Mouse (Mus musculus): ENCODE data around the gene Mvk. TPM values are rescaled to one million over a fixed set of nuclear protein-coding genes. Genes with fewer than 3 reads are reported as not detected.

Mvk gene
- polyA plus RNA-seq, 1 experiment, result 131 TPM

DNA sequence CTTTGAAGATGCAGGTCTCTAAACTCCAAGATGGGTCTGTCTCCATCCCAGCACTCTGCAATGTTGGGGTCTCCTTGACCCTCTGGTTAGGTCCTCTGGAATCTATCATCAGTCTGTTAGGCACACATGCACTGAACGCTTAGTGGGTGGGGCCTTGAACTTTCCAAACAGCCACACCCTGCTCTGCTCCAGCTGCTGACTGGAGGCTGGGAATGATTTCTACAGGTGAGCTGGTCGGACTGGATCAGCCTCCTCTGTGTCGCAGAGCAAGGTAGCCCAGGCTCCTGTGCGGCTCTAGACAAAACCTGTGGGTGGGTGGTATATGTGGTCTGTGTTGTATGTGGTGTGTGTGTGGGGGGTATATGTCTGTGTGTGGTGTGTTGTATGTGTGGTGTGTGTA is 4.9 kb downstream of the Mvk start:
- H3K27me3 ChIP-seq (replicated peaks), result no peaks in the 10 kb centered on the region
- peaks cover 25% of the 10 kb centered on the region for H3K4me1 ChIP-seq
- H3K9me3 ChIP-seq, result no peaks in the 10 kb centered on the region
- TF ChIP-seq FLI1 (IDR thresholded peaks at IDR 0.05; ENCODE audit: low read length), result no peak
- no peak for TF ChIP-seq GATA1 (IDR thresholded peaks at IDR 0.05; ENCODE audit: borderline replicate concordance, low read length)
- H3K4me3 ChIP-seq (replicated peaks), result no peak overlapping the region
- peaks cover 82% of the 10 kb centered on the region for H3K36me3 ChIP-seq (replicated peaks; ENCODE audit: low read length)

DNA sequence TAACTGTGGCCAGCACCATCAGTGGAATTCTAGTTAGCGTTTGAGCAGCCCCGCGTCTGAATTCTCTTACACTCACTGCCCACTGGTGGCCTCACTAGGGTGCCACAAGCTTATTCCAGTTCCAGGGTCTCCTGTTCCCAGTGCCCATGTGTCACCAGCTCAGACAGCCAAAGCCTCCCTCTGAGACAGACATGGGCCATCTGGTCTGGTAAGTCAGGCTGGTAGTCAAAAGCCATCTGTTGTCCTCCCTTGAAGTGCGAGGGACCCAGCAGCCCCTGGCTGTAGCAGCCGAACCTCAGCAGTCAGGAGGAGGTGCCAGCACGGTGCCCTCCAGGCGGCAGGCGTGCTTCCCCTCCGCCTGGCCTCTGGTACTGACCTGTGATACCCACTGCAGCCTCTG is 12.2 kb downstream of the Mvk start:
- peaks cover 30% of the 10 kb centered on the region for H3K4me1 ChIP-seq
- H3K4me3 ChIP-seq (replicated peaks), result no peak overlapping the region
- no peak for TF ChIP-seq GATA1 (IDR thresholded peaks at IDR 0.05; ENCODE audit: borderline replicate concordance, low read length)
- TF ChIP-seq FLI1 (IDR thresholded peaks at IDR 0.05; ENCODE audit: low read length), result no peak
- H3K9me3 ChIP-seq, result no peaks in the 10 kb centered on the region
- peaks cover 89% of the 10 kb centered on the region for H3K36me3 ChIP-seq (replicated peaks; ENCODE audit: low read length)
- H3K27me3 ChIP-seq (replicated peaks), result no peaks in the 10 kb centered on the region

DNA sequence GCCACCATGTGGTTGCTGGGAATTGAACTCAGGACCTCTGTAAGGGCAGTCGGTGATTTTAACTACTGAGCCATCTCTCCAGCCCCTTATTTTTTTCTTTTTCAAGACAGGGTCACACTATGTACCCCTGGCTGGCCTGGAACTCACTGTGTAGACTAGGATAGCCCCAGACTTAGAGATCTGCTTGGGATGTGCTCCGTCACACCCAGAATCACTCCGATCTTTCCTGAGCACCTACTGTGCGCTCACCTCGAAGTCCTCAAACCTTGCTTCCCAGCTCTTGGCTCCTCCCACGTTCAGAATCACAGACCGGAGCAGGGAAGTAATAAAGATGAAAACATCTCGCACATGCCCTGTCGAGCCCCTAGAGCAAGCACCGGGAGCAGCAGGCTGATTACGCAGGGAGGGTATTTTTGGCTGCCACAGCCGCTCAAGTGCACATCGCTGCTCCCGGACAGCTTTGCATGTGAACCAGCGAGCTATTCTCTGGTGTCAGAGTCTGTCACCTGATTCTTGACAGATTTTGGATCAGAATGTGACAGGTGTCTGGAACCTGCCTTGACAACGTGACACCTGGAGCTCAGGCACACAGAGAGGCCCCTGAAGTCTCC is 13.0 kb downstream of the Mvk start:
- no peak overlapping the region for H3K4me3 ChIP-seq (replicated peaks)
- H3K36me3 ChIP-seq (replicated peaks; ENCODE audit: low read length), result peaks cover 81% of the 10 kb centered on the region
- TF ChIP-seq GATA1 (IDR thresholded peaks at IDR 0.05; ENCODE audit: borderline replicate concordance, low read length) (no peak), FLI1 (IDR thresholded peaks at IDR 0.05; ENCODE audit: low read length) (no peak)
- peaks cover 3% of the 10 kb centered on the region for H3K27me3 ChIP-seq (replicated peaks)
- no peaks in the 10 kb centered on the region for H3K9me3 ChIP-seq
- H3K4me1 ChIP-seq, result peaks cover 37% of the 10 kb centered on the region

DNA sequence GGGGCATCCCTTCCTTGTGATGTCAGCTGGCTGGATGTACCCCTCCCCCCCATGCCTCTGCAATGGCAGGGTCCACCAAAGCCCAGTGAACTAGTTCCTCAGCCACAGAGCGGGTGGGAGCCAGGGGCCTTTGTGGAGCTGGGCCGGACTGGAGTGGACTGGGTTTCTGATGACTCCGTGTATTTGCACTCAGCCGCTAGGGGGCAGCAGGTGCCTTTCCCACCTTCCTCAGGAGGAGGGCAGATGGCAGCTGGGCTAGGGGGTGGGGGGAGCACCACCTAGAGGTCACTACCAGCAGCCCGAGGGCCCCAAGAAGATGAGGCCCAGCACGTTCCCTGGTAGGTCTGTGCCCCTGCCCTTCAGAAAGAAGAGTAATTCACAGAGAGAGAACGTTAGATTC is 17.2 kb downstream of the Mvk start:
- Histone ChIP-seq H3K36me3 (replicated peaks; ENCODE audit: low read length) (peaks cover 40% of the 10 kb centered on the region), H3K4me1 (peaks cover 17% of the 10 kb centered on the region), H3K9me3 (no peaks in the 10 kb centered on the region), H3K4me3 (replicated peaks) (no peak overlapping the region), H3K27me3 (replicated peaks) (peaks cover 29% of the 10 kb centered on the region)
- TF ChIP-seq GATA1 (IDR thresholded peaks at IDR 0.05; ENCODE audit: borderline replicate concordance, low read length), result no peak
- TF ChIP-seq FLI1 (IDR thresholded peaks at IDR 0.05; ENCODE audit: low read length), result no peak

DNA sequence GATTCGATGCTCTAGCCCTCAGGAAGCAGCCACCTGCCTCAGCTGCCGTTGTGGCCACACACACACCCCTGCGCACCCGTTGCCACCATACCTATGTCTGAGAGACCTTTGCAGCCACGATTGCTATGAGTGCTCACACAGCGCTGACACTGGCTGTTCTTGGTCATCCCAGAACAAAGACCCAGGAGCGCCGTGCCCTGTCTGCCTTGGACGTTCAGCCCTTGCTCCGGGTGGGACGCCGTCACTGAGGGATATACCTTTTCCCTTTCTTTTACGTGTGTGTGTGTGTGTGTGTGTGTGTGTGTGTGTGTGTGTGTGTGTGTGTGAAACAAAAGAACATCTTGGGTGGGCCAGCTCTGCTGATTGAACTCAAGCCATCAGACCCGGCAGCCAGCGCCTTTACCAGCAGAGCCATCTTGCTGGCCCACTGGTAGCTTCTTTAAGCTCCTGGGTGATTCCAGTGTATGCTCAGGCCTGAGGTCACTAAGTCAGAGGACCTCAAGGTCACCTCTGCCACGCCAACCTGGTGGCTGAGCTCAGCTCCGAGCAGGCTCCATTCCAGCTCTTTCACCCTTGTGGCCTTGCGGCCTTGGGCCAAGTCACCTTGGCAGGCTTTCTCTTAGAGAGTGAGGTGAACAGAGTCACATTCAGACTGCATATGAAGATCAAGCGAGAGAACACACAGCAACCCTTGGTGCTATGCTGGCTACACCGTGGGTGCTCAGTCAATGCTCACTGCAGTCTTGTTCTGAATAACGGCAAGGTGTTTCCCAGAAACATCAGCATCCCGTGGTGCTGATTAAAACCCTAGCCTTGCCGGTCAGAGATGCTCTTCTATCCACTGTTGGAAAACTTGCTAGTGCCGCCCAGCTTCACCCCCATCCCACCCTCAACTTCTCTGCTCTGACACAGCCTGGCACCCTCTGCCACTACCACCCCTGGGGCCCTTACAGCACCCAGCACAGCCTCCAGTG is 18.3 kb downstream of the Mvk start:
- H3K27me3 ChIP-seq (replicated peaks), result peaks cover 32% of the 10 kb centered on the region
- peaks cover 31% of the 10 kb centered on the region for H3K36me3 ChIP-seq (replicated peaks; ENCODE audit: low read length)
- peaks cover 18% of the 10 kb centered on the region for H3K4me1 ChIP-seq
- TF ChIP-seq GATA1 (IDR thresholded peaks at IDR 0.05; ENCODE audit: borderline replicate concordance, low read length) (no peak), FLI1 (IDR thresholded peaks at IDR 0.05; ENCODE audit: low read length) (no peak)
- H3K9me3 ChIP-seq, result no peaks in the 10 kb centered on the region
- H3K4me3 ChIP-seq (replicated peaks), result no peak overlapping the region

DNA sequence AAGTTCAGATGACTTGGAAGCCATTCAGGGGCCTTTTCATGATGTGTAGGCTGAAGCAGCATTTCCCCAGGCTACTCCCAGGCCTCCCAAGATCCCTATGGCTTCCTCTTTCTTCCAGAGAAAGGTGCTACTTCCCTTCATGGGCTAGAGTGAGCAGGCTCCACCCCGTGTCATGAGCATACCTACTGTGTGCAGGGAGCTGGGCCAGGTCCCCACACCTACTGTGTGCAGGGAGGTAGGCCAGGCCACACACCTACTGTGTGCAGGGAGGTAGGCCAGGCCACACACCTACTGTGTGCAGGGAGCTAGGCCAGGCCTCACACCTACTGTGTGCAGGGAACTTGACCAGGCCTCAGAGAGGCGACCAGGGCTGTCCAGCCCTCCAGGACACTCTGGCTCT is 20.5 kb downstream of the Mvk start:
- TF ChIP-seq GATA1 (IDR thresholded peaks at IDR 0.05; ENCODE audit: borderline replicate concordance, low read length) (no peak), FLI1 (IDR thresholded peaks at IDR 0.05; ENCODE audit: low read length) (no peak)
- no peaks in the 10 kb centered on the region for H3K9me3 ChIP-seq
- peaks cover 49% of the 10 kb centered on the region for H3K27me3 ChIP-seq (replicated peaks)
- no peak overlapping the region for H3K4me3 ChIP-seq (replicated peaks)
- peaks cover 9% of the 10 kb centered on the region for H3K36me3 ChIP-seq (replicated peaks; ENCODE audit: low read length)
- peaks cover 22% of the 10 kb centered on the region for H3K4me1 ChIP-seq

DNA sequence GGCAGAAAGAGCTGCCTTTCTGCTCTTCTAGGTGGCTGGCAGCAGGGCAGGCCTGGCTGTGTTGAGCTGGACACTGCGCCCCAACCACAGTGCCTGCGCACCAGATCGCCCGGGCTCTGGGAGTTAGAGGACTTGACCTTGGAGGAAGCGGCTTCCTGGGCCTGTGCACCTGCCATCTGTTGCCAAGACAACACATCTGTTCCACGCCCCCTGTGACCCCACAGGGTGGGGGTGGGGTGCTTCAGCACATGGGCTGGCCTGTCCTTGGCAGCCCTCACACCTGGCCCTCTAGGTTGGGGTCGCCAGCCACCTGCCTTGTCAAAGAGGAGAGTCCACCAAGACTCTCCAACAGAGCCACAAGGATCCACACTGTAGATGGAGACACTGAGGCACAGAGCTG is 21.6 kb downstream of the Mvk start:
- TF ChIP-seq FLI1 (IDR thresholded peaks at IDR 0.05; ENCODE audit: low read length), result no peak
- TF ChIP-seq GATA1 (IDR thresholded peaks at IDR 0.05; ENCODE audit: borderline replicate concordance, low read length), result no peak

DNA sequence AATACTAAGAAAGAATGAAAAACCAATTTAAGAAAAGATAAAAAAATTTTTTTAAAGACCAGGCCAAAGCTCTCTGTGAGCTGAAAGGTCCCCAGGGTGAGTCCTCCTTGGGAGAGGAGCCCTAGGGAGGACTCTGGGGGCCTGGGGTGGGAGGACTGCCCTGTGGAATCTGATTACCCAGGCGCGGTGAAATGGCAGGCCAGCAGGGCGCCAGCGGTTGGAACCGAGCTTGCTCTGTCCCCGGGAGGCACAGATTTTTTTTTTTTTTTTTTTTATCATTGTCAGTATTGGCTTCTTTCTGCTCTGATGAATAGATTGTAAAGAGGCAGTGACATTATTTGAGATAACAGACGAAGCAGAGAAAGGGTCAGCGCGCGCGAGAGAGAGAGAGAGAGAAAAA is 22.9 kb downstream of the Mvk start:
- Histone ChIP-seq H3K4me1 (peaks cover 8% of the 10 kb centered on the region), H3K4me3 (replicated peaks) (no peak overlapping the region), H3K36me3 (replicated peaks; ENCODE audit: low read length) (no peaks in the 10 kb centered on the region), H3K9me3 (peaks cover 4% of the 10 kb centered on the region), H3K27me3 (replicated peaks) (peaks cover 62% of the 10 kb centered on the region)
- TF ChIP-seq FLI1 (IDR thresholded peaks at IDR 0.05; ENCODE audit: low read length) (no peak), GATA1 (IDR thresholded peaks at IDR 0.05; ENCODE audit: borderline replicate concordance, low read length) (no peak)

More for the DNA sequence above, 21.6 kb downstream of the Mvk start:
- H3K4me3 ChIP-seq (replicated peaks), result no peak overlapping the region
- peaks cover 20% of the 10 kb centered on the region for H3K4me1 ChIP-seq
- peaks cover 58% of the 10 kb centered on the region for H3K27me3 ChIP-seq (replicated peaks)
- no peaks in the 10 kb centered on the region for H3K36me3 ChIP-seq (replicated peaks; ENCODE audit: low read length)
- no peaks in the 10 kb centered on the region for H3K9me3 ChIP-seq

DNA sequence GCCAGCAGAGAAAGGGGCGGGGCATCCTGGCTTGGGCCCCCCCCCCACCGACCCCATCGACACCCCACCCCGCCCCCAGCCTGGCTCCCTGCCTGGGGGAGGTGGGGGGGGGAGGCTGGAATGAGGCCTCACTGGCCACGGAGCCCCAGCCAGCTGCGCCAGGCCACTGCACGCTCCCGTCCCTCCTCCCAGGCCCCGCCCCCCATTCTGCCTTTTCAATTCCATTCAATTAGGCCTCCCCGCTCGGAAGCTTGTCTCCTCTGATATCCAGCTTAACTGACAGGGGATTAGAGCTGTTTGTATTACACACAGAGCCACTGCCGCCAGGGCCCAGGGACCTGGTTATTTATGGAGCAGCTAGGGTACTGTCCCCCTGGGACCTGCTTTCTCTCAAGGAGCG is 23.4 kb downstream of the Mvk start:
- peaks cover 63% of the 10 kb centered on the region for H3K27me3 ChIP-seq (replicated peaks)
- H3K4me1 ChIP-seq, result peaks cover 8% of the 10 kb centered on the region
- H3K36me3 ChIP-seq (replicated peaks; ENCODE audit: low read length), result no peaks in the 10 kb centered on the region
- TF ChIP-seq FLI1 (IDR thresholded peaks at IDR 0.05; ENCODE audit: low read length) (no peak), GATA1 (IDR thresholded peaks at IDR 0.05; ENCODE audit: borderline replicate concordance, low read length) (no peak)
- H3K4me3 ChIP-seq (replicated peaks), result no peak overlapping the region
- peaks cover 8% of the 10 kb centered on the region for H3K9me3 ChIP-seq

DNA sequence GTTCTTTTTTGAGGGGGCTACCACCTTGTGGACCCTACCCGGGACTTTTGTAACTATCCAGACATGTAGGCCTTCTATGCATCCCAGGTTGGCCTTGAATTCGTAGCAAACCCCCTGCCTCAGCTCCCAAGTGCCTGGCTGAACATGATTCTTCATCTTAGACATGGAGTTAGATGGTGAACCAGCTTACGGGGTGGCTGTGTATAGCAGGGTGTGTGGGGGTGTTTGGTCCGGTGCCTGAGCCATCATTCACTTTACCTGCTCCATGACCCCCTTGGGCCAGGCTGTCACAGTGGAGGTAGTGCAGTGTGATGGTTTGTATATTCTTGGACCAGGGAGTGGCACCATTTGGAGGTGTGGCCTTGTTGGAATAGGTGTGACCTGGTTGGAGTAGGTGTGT is 23.9 kb downstream of the Mvk start:
- Histone ChIP-seq H3K36me3 (replicated peaks; ENCODE audit: low read length) (no peaks in the 10 kb centered on the region), H3K9me3 (peaks cover 8% of the 10 kb centered on the region), H3K4me1 (peaks cover 8% of the 10 kb centered on the region), H3K4me3 (replicated peaks) (no peak overlapping the region), H3K27me3 (replicated peaks) (peaks cover 62% of the 10 kb centered on the region)
- no peak for TF ChIP-seq GATA1 (IDR thresholded peaks at IDR 0.05; ENCODE audit: borderline replicate concordance, low read length)
- no peak for TF ChIP-seq FLI1 (IDR thresholded peaks at IDR 0.05; ENCODE audit: low read length)

Data from megakaryocyte, embryonic 14.5 days (primary cell).